Mouse (Mus musculus): ENCODE results near the gene Bbx.

The Bbx gene

DNA sequence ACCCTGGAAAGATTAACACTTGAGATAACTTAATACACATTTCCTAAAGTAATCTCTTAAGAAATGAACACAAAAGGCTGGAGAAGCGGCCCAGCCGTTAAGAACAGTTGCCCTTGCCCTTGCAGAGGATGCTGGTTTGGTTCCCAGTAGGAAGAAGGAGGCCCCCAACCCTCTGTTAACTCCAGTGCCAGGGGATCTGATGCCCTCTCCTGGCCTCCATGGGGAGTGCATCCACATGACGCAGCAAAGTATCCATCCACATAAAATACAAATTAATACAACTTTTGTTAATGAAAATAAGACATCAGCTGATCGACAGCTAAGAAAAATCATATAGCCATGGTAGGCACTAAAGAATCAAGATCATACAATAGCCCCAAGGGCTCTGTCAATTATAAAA is 33.6 kb downstream of the Bbx start:
- DNase-seq (ENCODE audit: low spot score in 2 of 2), result no peak

- no peak for DNase-seq (ENCODE audit: low spot score in 2 of 2)
Measured at GRCm38 (mm10) chr16:50395928-50396612, 36.1 kb downstream of the Bbx start.

DNA sequence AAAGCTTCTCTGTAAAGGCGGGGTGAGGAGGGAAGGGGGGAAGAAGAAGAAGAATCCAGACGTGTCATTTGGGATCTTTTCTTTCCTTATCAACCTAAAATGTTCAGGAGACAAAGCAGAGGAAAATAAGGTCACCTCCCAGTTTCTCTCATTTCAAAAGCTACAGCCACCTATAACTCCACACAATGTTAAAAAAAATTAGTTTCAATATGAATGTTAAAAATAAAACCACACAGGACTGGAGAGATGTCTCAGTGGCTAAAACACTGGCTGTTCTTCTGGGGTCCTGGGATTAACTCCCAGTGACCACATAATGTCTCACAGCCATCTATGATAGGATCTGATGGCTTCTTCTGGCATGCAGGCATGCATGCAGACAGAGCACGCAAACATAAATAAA is 43.7 kb downstream of the Bbx start:
- no peak for DNase-seq (ENCODE audit: low spot score in 2 of 2)

GRCm38 (mm10) chr16:50383541-50383940 is 48.6 kb downstream of the Bbx start:
- DNase-seq (ENCODE audit: low spot score in 2 of 2), result no peak

GRCm38 (mm10) chr16:50381351-50381746 is 50.8 kb downstream of the Bbx start:
- no peak for DNase-seq (ENCODE audit: low spot score in 2 of 2)

GRCm38 (mm10) chr16:50380682-50381350 is 51.4 kb downstream of the Bbx start:
- DNase-seq (ENCODE audit: low spot score in 2 of 2), result peak; percentile 33 to 66

GRCm38 (mm10) chr16:50380232-50380631 is 52.0 kb downstream of the Bbx start:
- DNase-seq (ENCODE audit: low spot score in 2 of 2), result no peak

DNA sequence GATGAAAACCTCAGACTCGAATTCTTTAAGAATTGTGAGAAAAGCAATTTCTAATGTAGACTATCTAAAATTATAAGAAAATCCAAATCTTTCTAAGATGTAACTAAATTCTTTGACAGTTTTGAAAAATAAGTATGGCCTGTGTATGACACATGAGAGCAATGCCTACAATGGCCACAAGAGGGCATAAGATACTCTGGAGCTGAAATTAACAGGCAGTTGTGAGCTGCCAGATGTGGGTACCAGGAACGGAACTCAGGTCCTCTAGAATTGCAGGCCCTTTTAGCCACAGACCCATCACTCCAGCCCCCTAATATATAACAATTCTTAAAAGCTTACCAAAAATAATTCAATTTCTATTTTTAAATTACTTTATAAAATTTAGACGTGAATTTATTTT is 57.6 kb downstream of the Bbx start:
- no peak for DNase-seq (ENCODE audit: low spot score in 2 of 2)

DNA sequence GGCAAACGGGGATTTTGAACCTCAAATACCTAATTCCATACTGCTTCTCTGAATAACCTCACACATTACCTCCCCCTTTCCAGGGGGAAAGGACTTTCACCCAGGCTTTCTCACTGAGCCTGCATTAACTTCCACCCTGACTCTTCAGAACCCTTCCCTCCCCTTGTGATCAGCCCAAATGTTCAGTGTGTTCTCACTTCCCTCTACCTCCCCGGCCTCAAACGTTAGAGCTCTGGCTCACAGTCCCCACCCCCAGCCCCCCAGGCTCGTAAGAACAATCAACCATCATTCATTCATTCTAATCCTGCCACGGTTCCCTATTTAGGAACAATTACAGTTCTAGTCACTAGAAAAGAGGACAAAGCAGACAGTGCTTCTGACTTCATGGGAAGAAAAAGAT is 58.5 kb downstream of the Bbx start:
- DNase-seq (ENCODE audit: low spot score in 2 of 2), result no peak

- no peak for DNase-seq (ENCODE audit: low spot score in 2 of 2)
Measured at GRCm38 (mm10) chr16:50372543-50372942, 59.6 kb downstream of the Bbx start.

DNA sequence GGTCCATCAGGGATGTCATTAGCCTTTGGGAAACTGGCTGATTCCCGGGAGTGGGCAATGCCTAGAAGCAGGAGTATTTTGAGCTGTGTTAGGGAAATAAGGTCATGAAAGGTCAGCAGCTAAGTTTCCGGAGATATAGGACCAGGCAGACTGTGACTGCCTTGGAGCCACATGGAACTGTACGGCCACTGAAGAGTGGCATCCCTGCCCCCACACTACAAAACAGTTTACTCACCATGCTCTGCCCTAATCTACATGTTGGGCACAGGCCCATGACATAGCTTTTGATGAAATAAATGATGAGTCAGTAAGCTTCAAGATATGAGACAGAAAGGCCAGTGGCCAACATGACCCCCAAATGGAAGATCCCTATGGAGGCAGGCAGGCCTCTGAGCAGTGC is 60.7 kb downstream of the Bbx start:
- no peak for DNase-seq (ENCODE audit: low spot score in 2 of 2)

DNA sequence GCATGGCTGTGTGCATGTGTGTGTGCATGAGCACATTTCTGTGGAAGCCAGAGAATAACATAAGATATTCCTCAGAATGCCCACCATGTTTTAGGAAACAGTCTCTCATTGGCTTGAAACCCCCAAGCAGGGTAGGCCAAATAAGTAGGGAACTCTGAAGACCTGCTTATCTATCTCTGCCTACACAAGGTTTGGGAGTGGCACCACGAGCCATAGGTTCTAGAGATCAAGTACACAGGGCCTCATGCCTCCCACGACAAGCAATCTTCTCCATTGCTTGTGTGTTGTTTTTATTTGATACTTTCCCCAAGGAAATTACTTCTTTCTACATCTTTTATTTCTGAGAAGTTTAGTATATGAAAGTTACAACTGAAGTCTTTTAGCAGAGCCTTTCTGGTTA is 61.8 kb downstream of the Bbx start:
- DNase-seq (ENCODE audit: low spot score in 2 of 2), result no peak

GRCm38 (mm10) chr16:50366556-50366955 is 65.6 kb downstream of the Bbx start:
- DNase-seq (ENCODE audit: low spot score in 2 of 2), result no peak

DNA sequence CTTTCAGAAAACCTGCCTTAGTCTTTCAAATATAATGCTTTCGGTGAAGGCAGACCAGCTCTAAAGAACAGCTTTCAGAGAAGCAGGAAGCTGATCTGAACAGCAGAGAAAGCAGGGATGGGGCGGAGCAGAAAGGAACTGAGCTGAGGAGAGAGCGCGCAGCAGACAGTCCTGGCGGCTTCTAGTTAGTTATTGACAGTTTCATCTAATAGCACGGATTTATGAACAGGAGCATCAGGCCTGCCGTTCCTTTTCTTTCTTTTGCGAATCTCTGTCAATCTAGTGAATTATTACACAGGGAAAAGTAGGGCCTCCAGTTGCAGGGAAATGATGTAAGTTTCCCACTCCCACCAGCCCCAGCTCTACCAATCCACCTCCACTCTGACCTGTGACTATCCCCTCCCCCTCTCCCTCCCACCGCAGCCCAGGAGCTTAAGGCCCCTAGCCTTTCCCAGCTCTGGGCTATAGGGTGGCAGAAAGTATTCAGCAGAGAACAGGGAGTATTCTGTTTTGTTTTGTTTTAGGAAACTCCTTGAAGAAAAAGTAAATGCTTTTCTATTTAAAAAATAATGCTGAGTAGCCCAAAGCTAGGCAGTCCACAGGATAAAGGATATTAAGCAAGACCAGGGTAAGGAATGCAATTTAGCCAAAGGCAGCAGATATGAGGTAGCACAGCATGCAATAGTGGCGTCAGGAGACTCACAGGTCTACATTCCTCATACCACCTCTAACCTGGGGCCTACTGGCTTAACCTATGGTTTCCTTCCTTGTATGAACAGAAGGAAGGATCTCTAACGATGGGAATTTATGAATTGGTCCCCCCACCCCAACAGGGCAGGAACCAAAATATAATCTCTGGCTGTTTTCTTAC is 67.8 kb downstream of the Bbx start:
- DNase-seq (ENCODE audit: low spot score in 2 of 2), result peak in 1 of 2 experiments; percentile 25

GRCm38 (mm10) chr16:50363443-50364188 is 68.6 kb downstream of the Bbx start:
- no peak for DNase-seq (ENCODE audit: low spot score in 2 of 2)

DNA sequence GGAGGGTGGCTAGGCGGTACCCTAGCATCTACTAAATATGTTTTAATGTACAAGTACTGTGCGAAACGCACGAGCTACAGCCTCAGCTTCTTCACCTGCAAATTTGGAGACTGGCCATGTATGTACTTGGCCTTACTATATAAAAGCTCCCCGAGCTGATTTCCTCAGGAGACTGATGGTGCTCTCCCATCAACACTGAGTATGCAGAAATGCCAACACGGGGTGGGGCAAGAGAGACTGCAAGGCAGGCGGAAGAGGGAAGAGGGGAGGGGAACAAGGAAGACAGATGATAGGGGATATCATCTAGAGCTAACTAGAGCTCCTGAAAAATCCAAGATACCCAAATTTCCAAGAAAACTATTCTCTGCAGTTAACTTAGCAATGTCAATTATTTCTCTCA is 71.6 kb downstream of the Bbx start:
- DNase-seq (ENCODE audit: low spot score in 2 of 2), result no peak

GRCm38 (mm10) chr16:50329684-50330083 is 102.5 kb downstream of the Bbx start:
- no peak for DNase-seq (ENCODE audit: low spot score in 2 of 2)

DNA sequence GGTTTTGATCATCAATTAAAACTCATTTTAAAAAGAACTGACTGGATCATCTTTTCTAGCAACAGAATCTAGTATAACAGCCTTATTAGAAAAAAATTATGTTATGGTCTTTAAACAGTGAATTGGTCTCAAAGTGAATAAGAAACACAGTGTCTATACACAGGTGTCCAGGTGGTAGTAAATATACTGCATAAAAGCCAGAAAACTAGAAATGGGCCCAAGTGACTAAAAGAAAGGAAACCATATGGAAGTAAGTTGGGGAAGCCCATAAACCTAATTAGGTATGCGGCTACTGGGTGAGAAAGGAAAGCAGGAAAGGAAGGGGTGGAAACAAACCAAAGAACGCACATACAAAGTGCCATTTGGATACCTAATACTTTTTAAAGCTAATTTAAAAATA is 107.4 kb downstream of the Bbx start:
- no peak for DNase-seq (ENCODE audit: low spot score in 2 of 2)

DNA sequence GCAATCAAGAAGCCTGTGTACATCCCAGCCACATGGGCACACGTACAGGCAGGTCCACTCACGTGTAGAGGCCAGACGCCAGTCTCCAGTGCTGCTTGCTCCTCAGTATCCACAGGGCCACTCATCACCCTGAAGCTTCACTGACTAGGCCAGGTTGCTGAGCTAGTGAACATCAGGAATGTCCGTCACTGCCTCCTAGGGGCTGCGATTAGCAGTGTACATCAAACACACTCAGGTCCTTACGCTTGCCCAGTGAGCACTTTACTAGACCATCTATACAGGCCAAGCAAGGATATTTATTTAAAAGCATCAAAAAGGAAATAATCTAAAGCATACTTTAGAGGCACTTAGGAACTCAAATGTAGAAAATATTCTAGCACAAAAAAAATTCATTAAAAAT is 107.9 kb downstream of the Bbx start:
- DNase-seq (ENCODE audit: low spot score in 2 of 2), result no peak

- no peak for DNase-seq (ENCODE audit: low spot score in 2 of 2)
Measured at GRCm38 (mm10) chr16:50321368-50321767, 110.8 kb downstream of the Bbx start.

GRCm38 (mm10) chr16:50318255-50318654 is 113.9 kb downstream of the Bbx start:
- no peak for DNase-seq (ENCODE audit: low spot score in 2 of 2)
